Mouse (Mus musculus) frontal cortex, postnatal 14 days (tissue): ENCODE data around the gene Add1.
"Not testable (repeated sequence)": the region's sequence is repeated elsewhere in the genome, so short reads cannot be mapped to it uniquely, and the experiment has no call there.

Experiments
- DNase-seq, 2 experiments: peaks; one replicate each; pipeline ENCODE4 v3.0.0; 2022; ENCODE audit warnings: low spot score in 2 of 2

The Add1 gene

GRCm38 (mm10) chr5:34550251-34550650 is 23.2 kb upstream of the Add1 start:
- DNase-seq = no peak

- no peak for DNase-seq
These were observed 21.6 kb upstream of the Add1 start for GRCm38 (mm10) chr5:34551821-34552220.

GRCm38 (mm10) chr5:34563854-34564253 is 9.6 kb upstream of the Add1 start:
- DNase-seq = no peak

- no peak for DNase-seq
These were observed 9.2 kb upstream of the Add1 start for GRCm38 (mm10) chr5:34564291-34564690.

- DNase-seq = no peak
These were observed 7.8 kb upstream of the Add1 start for GRCm38 (mm10) chr5:34565545-34566283.

GRCm38 (mm10) chr5:34571551-34571950 is 1.9 kb upstream of the Add1 start:
- DNase-seq = no peak

- DNase-seq = not testable (repeated sequence)
These were observed 896 bp upstream of the Add1 start for GRCm38 (mm10) chr5:34572568-34572967.

- DNase-seq = no peak
These were observed 1.3 kb downstream of the Add1 start for GRCm38 (mm10) chr5:34574721-34575120.

GRCm38 (mm10) chr5:34576286-34576685 is 2.8 kb downstream of the Add1 start:
- DNase-seq = no peak

- no peak for DNase-seq
These were observed 4.7 kb downstream of the Add1 start for GRCm38 (mm10) chr5:34578038-34578655.

- no peak for DNase-seq
These were observed 5.9 kb downstream of the Add1 start for GRCm38 (mm10) chr5:34579377-34579776.

GRCm38 (mm10) chr5:34581671-34582313 is 8.3 kb downstream of the Add1 start:
- peak; percentile 23 to 31 for DNase-seq

GRCm38 (mm10) chr5:34582314-34582675 is 8.8 kb downstream of the Add1 start:
- DNase-seq = no peak

GRCm38 (mm10) chr5:34585216-34585615 is 11.8 kb downstream of the Add1 start:
- DNase-seq = no peak

GRCm38 (mm10) chr5:34587881-34588280 is 14.4 kb downstream of the Add1 start:
- DNase-seq = no peak

GRCm38 (mm10) chr5:34590059-34590458 is 16.6 kb downstream of the Add1 start:
- DNase-seq = no peak

- no peak for DNase-seq
These were observed 17.2 kb downstream of the Add1 start for GRCm38 (mm10) chr5:34590702-34591101.

GRCm38 (mm10) chr5:34591388-34592004 is 18.0 kb downstream of the Add1 start:
- DNase-seq = no peak

- not testable (repeated sequence) for DNase-seq
These were observed 18.8 kb downstream of the Add1 start for GRCm38 (mm10) chr5:34592224-34592623.

- no peak for DNase-seq
These were observed 19.2 kb downstream of the Add1 start for GRCm38 (mm10) chr5:34592666-34593065.

GRCm38 (mm10) chr5:34593202-34593727 is 19.8 kb downstream of the Add1 start:
- no peak for DNase-seq

- DNase-seq = no peak
These were observed 31.1 kb downstream of the Add1 start for GRCm38 (mm10) chr5:34604576-34604975.
